Mouse (Mus musculus) hindbrain, embryonic 14.5 days (tissue): ENCODE measurements around the gene Hdac10. TPM values are rescaled to one million over a fixed set of nuclear protein-coding genes. Genes with fewer than 3 reads are reported as not detected.

ENCODE experiments used
- ATAC-seq: fragments of 200-750 bp; cut with Nextera tagmentation; 2 replicates; pipeline ENCODE4 v1.8.0; 2017; ENCODE audit warnings: moderate number of reproducible peaks, mild to moderate bottlenecking, moderate TSS enrichment, moderate library complexity; ENCODE audit not compliant: low FRiP score
- DNase-seq: peaks from one replicate; pipeline ENCODE4 v3.0.0-alpha.2; 2015; ENCODE audit warnings: low spot score
- H3K27ac ChIP-seq: fragments of 300-500 bp; sonication (generic); 2 replicates; pipeline ENCODE4 v1.5.1; 2014; ENCODE audit warnings: mild to moderate bottlenecking, moderate library complexity
- H3K27me3 ChIP-seq: fragments of 300-500 bp; sonication (generic); 2 replicates; pipeline ENCODE4 v1.6.1; 2014; ENCODE audit warnings: mild to moderate bottlenecking, low read length, mixed read lengths; ENCODE audit not compliant: control insufficient read depth, insufficient read depth
- H3K36me3 ChIP-seq: fragments of 300-500 bp; sonication (generic); replicated peaks from 2 replicates; pipeline ENCODE4 v1.6.1; 2014; ENCODE audit not compliant: control insufficient read depth, insufficient read depth
- H3K4me1 ChIP-seq: fragments of 300-500 bp; sonication (generic); replicated peaks from 2 replicates; pipeline ENCODE4 v1.6.1; 2014; ENCODE audit warnings: antibody characterized with exemption, low read length, mixed read lengths; ENCODE audit not compliant: control insufficient read depth, insufficient read depth
- H3K4me2 ChIP-seq: fragments of 300-500 bp; sonication (generic); replicated peaks from 2 replicates; pipeline ENCODE4 v1.6.1; 2014; ENCODE audit warnings: mild to moderate bottlenecking, moderate library complexity
- H3K4me3 ChIP-seq: fragments of 300-500 bp; sonication (generic); replicated peaks from 2 replicates; pipeline ENCODE4 v1.5.1; 2014; ENCODE audit warnings: mild to moderate bottlenecking, low read length
- H3K9ac ChIP-seq: fragments of 300-500 bp; sonication (generic); 2 replicates; pipeline ENCODE4 v1.6.1; 2014
- H3K9me3 ChIP-seq: fragments of 300-500 bp; sonication (generic); 2 replicates; pipeline ENCODE4 v1.6.1; 2016; ENCODE audit warnings: low read length; ENCODE audit not compliant: control insufficient read depth
- WGBS: fragments of 180-500 bp; shearing (Covaris S2); extraction: QIAGEN DNeasy Blood & Tissue Kit; methylation state at CpG from one replicate; pipeline ENCODE4 v1.1.7; 2014; 5-methylcytosine and 5-hydroxymethylcytosine counted together
- polyA plus RNA-seq: library from polyadenylated mRNA; unstranded; fragments of >200 nt; fragmentation: Nextera tagmentation; extraction: Ambion mirVana; gene quantifications from 2 replicates; pipeline ENCODE4 v1.2.1, GENCODE M21; 2014

The Hdac10 gene
- polyA plus RNA-seq, 1 experiment from 2014 or later, result 19.1 TPM

- WGBS, result 4% methylated on average over 65 of the region's 68 CpGs
- ATAC-seq (peak; percentile 56), DNase-seq (no peak)
- Histone ChIP-seq H3K36me3 (peaks cover 55% of the 10 kb centered on the region), H3K27ac (peak overlapping the region; percentile 84), H3K4me1 (peaks cover 21% of the 10 kb centered on the region), H3K4me2 (peak overlapping the region; percentile 97), H3K9me3 (no peaks in the 10 kb centered on the region), H3K9ac (peak overlapping the region; percentile 96), H3K27me3 (no peaks in the 10 kb centered on the region), H3K4me3 (peak overlapping the region; percentile 94)
These were observed 39.0 kb downstream of the Hdac10 start for GRCm38 (mm10) chr15:89089248-89090051.

GRCm38 (mm10) chr15:89088607-89089247, 39.8 kb downstream of the Hdac10 start, which contains the start of gene Selenoo:
Gene Selenoo, plus strand, starts transcription at chr15:89089084.
- peak within 1 kb of the TSS; percentile 97 for H3K4me2 ChIP-seq
- peak; percentile 86 for DNase-seq
- peaks cover 21% of the 10 kb centered on the region for H3K4me1 ChIP-seq
- ATAC-seq, result peak; percentile 91
- no peaks in the 10 kb centered on the region for H3K9me3 ChIP-seq
- H3K36me3 ChIP-seq, result peaks cover 55% of the 10 kb centered on the region
- H3K27ac ChIP-seq, result peak within 1 kb of the TSS; percentile 84
- peak within 1 kb of the TSS; percentile 96 for H3K9ac ChIP-seq
- H3K4me3 ChIP-seq, result peak within 1 kb of the TSS; percentile 94
- H3K27me3 ChIP-seq, result no peaks in the 10 kb centered on the region
- 2% methylated on average over 38 of the region's 38 CpGs for WGBS

- peaks cover 11% of the 10 kb centered on the region for H3K4me1 ChIP-seq
- no peaks in the 10 kb centered on the region for H3K27me3 ChIP-seq
- 94% methylated on average over 2 of the region's 2 CpGs for WGBS
- H3K27ac ChIP-seq, result no peak overlapping the region
- no peak overlapping the region for H3K4me3 ChIP-seq
- ATAC-seq (no peak), DNase-seq (no peak)
- H3K4me2 ChIP-seq, result no peak overlapping the region
- no peaks in the 10 kb centered on the region for H3K9me3 ChIP-seq
- peaks cover 72% of the 10 kb centered on the region for H3K36me3 ChIP-seq
- H3K9ac ChIP-seq, result no peak overlapping the region
These were observed 43.7 kb downstream of the Hdac10 start for GRCm38 (mm10) chr15:89084826-89085225.

GRCm38 (mm10) chr15:89083906-89084305, 44.6 kb downstream of the Hdac10 start:
- DNase-seq, result no peak
- H3K27ac ChIP-seq, result no peak overlapping the region
- ATAC-seq, result no peak
- H3K4me2 ChIP-seq, result no peak overlapping the region
- no peak overlapping the region for H3K4me3 ChIP-seq
- H3K27me3 ChIP-seq, result no peaks in the 10 kb centered on the region
- 0 out of 2 replicates have a peak, but pooled peaks cover 7% of the 10 kb centered on the region for H3K4me1 ChIP-seq
- H3K9me3 ChIP-seq, result no peaks in the 10 kb centered on the region
- peaks cover 79% of the 10 kb centered on the region for H3K36me3 ChIP-seq
- no peak overlapping the region for H3K9ac ChIP-seq
- 100% methylated on average over 1 of the region's 1 CpGs for WGBS

- Histone ChIP-seq H3K27ac (no peak overlapping the region), H3K4me2 (peak overlapping the region; percentile 92; the same call in 1 of the 2 replicates), H3K4me3 (no peak overlapping the region), H3K4me1 (peaks cover 35% of the 10 kb centered on the region), H3K27me3 (no peaks in the 10 kb centered on the region), H3K9ac (peak overlapping the region; percentile 93; the same call in 1 of the 2 replicates), H3K36me3 (peaks cover 37% of the 10 kb centered on the region), H3K9me3 (no peaks in the 10 kb centered on the region)
- no peak for DNase-seq
- ATAC-seq, result no peak
- WGBS, result 79% methylated on average over 9 of the region's 9 CpGs
These were observed 50.2 kb downstream of the Hdac10 start for GRCm38 (mm10) chr15:89078208-89078836.

GRCm38 (mm10) chr15:89076156-89076731, 52.3 kb downstream of the Hdac10 start:
- ATAC-seq (peak; percentile 72), DNase-seq (peak; percentile 33)
- under 1% methylated on average over 38 of the region's 39 CpGs for WGBS
- peak overlapping the region; percentile 93 for H3K9ac ChIP-seq
- H3K4me3 ChIP-seq, result peak overlapping the region; percentile 91
- H3K4me2 ChIP-seq, result peak overlapping the region; percentile 92
- H3K27me3 ChIP-seq, result no peaks in the 10 kb centered on the region
- H3K27ac ChIP-seq, result peak overlapping the region; percentile 90
- peaks cover 35% of the 10 kb centered on the region for H3K4me1 ChIP-seq
- H3K36me3 ChIP-seq, result peaks cover 16% of the 10 kb centered on the region
- H3K9me3 ChIP-seq, result no peaks in the 10 kb centered on the region

GRCm38 (mm10) chr15:89075478-89076147, 52.9 kb downstream of the Hdac10 start:
- H3K4me3 ChIP-seq, result peak overlapping the region; percentile 91
- peak overlapping the region; percentile 93 for H3K9ac ChIP-seq
- peak overlapping the region; percentile 90 for H3K27ac ChIP-seq
- peaks cover 35% of the 10 kb centered on the region for H3K4me1 ChIP-seq
- WGBS, result under 1% methylated on average over 47 of the region's 59 CpGs
- H3K9me3 ChIP-seq, result no peaks in the 10 kb centered on the region
- H3K36me3 ChIP-seq, result peaks cover 10% of the 10 kb centered on the region
- DNase-seq (peak; percentile 88), ATAC-seq (peak; percentile 91)
- no peaks in the 10 kb centered on the region for H3K27me3 ChIP-seq
- H3K4me2 ChIP-seq, result peak overlapping the region; percentile 92

- H3K4me2 ChIP-seq, result peak within 1 kb of the TSS; percentile 92
- no peak for ATAC-seq
- 22% methylated on average over 11 of the region's 11 CpGs for WGBS
These were observed 53.7 kb downstream of the Hdac10 start, which contains the start of gene Trabd for GRCm38 (mm10) chr15:89074613-89075477. Gene Trabd, plus strand, starts transcription at chr15:89075124.

More at GRCm38 (mm10) chr15:89074613-89075477, 53.7 kb downstream of the Hdac10 start, which contains the start of gene Trabd:
- peaks cover 35% of the 10 kb centered on the region for H3K4me1 ChIP-seq
- H3K27me3 ChIP-seq, result no peaks in the 10 kb centered on the region
- H3K9me3 ChIP-seq, result no peaks in the 10 kb centered on the region
- peak within 1 kb of the TSS; percentile 91 for H3K4me3 ChIP-seq
- no peak for DNase-seq
- peak within 1 kb of the TSS; percentile 90 for H3K27ac ChIP-seq
- H3K9ac ChIP-seq, result peak within 1 kb of the TSS; percentile 93
- peaks cover 11% of the 10 kb centered on the region for H3K36me3 ChIP-seq
